Mouse (Mus musculus) midbrain, embryonic 14.5 days (tissue): ENCODE measurements around the gene Smpdl3b. TPM values are rescaled to one million over a fixed set of nuclear protein-coding genes. Genes with fewer than 3 reads are reported as not detected.

Experiments
- ATAC-seq: fragments of 200-750 bp; cut with Nextera tagmentation; 2 replicates; pipeline ENCODE4 v1.8.0; 2017; ENCODE audit warnings: moderate number of reproducible peaks, moderate library complexity; ENCODE audit not compliant: low FRiP score, low TSS enrichment
- DNase-seq: peaks from one replicate; pipeline ENCODE4 v3.0.0-alpha.2; 2015
- H3K27ac ChIP-seq: fragments of 300-500 bp; sonication (generic); replicated peaks from 2 replicates; pipeline ENCODE4 v1.5.1; 2014; ENCODE audit warnings: mild to moderate bottlenecking, low read depth, low read length, moderate library complexity
- H3K27me3 ChIP-seq: fragments of 300-500 bp; sonication (generic); 2 replicates; pipeline ENCODE4 v1.6.1; 2014; ENCODE audit warnings: low read length, control low read depth, mixed read lengths; ENCODE audit not compliant: control insufficient read depth, insufficient read depth
- H3K36me3 ChIP-seq: fragments of 300-500 bp; sonication (generic); 2 replicates; pipeline ENCODE4 v1.6.1; 2014; ENCODE audit warnings: low read length, control low read depth; ENCODE audit not compliant: control insufficient read depth, insufficient read depth
- H3K4me1 ChIP-seq: fragments of 300-500 bp; sonication (generic); 2 replicates; pipeline ENCODE4 v1.6.1; 2014; ENCODE audit warnings: mild to moderate bottlenecking, antibody characterized with exemption, low read length, control low read depth; ENCODE audit not compliant: control insufficient read depth, insufficient read depth
- H3K4me2 ChIP-seq: fragments of 300-500 bp; sonication (generic); 2 replicates; pipeline ENCODE4 v1.6.1; 2014; ENCODE audit warnings: mild to moderate bottlenecking, low read length, moderate library complexity
- H3K4me3 ChIP-seq: fragments of 300-500 bp; sonication (generic); replicated peaks from 2 replicates; pipeline ENCODE4 v1.5.1; 2014; ENCODE audit warnings: low read depth, low read length
- H3K9ac ChIP-seq: fragments of 300-500 bp; sonication (generic); replicated peaks from 2 replicates; pipeline ENCODE4 v1.6.1; 2014; ENCODE audit warnings: mild to moderate bottlenecking, low read length, moderate library complexity
- H3K9me3 ChIP-seq: fragments of 300-500 bp; sonication (generic); 2 replicates; pipeline ENCODE4 v1.6.1; 2016; ENCODE audit warnings: low read length, control low read depth, mixed read lengths; ENCODE audit not compliant: control insufficient read depth
- WGBS: fragments of 180-500 bp; shearing (Covaris S2); extraction: QIAGEN DNeasy Blood & Tissue Kit; methylation state at CpG from one replicate; pipeline ENCODE4 v1.1.7; 2014; 5-methylcytosine and 5-hydroxymethylcytosine counted together
- polyA plus RNA-seq: library from polyadenylated mRNA; unstranded; fragments of >200 nt; fragmentation: Nextera tagmentation; extraction: Ambion mirVana; gene quantifications from 2 replicates; pipeline ENCODE4 v1.2.1, GENCODE M21; 2014

Gene Smpdl3b
- 0.35 and 0.54 TPM in 2 replicates for polyA plus RNA-seq

GRCm38 (mm10) chr4:132756974-132757373, at the start of gene Smpdl3b:
TSS of gene Smpdl3b (minus strand) at chr4:132757252.
- H3K9ac ChIP-seq, result peak within 1 kb of the TSS; percentile 45
- peaks cover 9% of the 10 kb centered on the region; the same call in 1 of the 2 replicates for H3K27me3 ChIP-seq
- peak within 1 kb of the TSS; percentile 29 for H3K4me3 ChIP-seq
- DNase-seq, result peak; percentile 84
- H3K36me3 ChIP-seq, result no peaks in the 10 kb centered on the region
- H3K27ac ChIP-seq, result no peak within 1 kb of the TSS
- under 1% methylated on average over 22 of the region's 22 CpGs for WGBS
- peak; percentile 46; the same call in 1 of the 2 replicates for ATAC-seq
- no peaks in the 10 kb centered on the region for H3K9me3 ChIP-seq
- H3K4me2 ChIP-seq, result peak within 1 kb of the TSS; percentile 69
- H3K4me1 ChIP-seq, result 0 out of 2 replicates have a peak, but pooled peaks cover 8% of the 10 kb centered on the region

GRCm38 (mm10) chr4:132806620-132807191, 49.7 kb upstream of the Smpdl3b start:
- ATAC-seq, result no peak
- H3K4me3 ChIP-seq, result no peak overlapping the region
- H3K27me3 ChIP-seq, result no peaks in the 10 kb centered on the region
- no peaks in the 10 kb centered on the region; the same call in 1 of the 2 replicates for H3K9me3 ChIP-seq
- DNase-seq, result no peak
- no peak overlapping the region for H3K9ac ChIP-seq
- WGBS, result 93% methylated on average over 7 of the region's 7 CpGs
- no peaks in the 10 kb centered on the region for H3K36me3 ChIP-seq
- H3K27ac ChIP-seq, result no peak overlapping the region
- H3K4me1 ChIP-seq, result no peaks in the 10 kb centered on the region
- no peak overlapping the region for H3K4me2 ChIP-seq

GRCm38 (mm10) chr4:132805599-132806197, 48.6 kb upstream of the Smpdl3b start:
- 90% methylated on average over 12 of the region's 12 CpGs for WGBS
- no peak for DNase-seq
- no peak overlapping the region for H3K4me2 ChIP-seq

GRCm38 (mm10) chr4:132805146-132805545, 48.1 kb upstream of the Smpdl3b start:
- DNase-seq, result no peak
- H3K4me1 ChIP-seq, result no peaks in the 10 kb centered on the region
- WGBS, result 85% methylated on average over 5 of the region's 5 CpGs

More at GRCm38 (mm10) chr4:132805599-132806197, 48.6 kb upstream of the Smpdl3b start:
- H3K4me3 ChIP-seq, result no peak overlapping the region
- H3K9me3 ChIP-seq, result no peaks in the 10 kb centered on the region; the same call in 1 of the 2 replicates
- no peak overlapping the region for H3K9ac ChIP-seq
- no peaks in the 10 kb centered on the region for H3K36me3 ChIP-seq
- no peak for ATAC-seq
- no peaks in the 10 kb centered on the region for H3K27me3 ChIP-seq
- no peaks in the 10 kb centered on the region for H3K4me1 ChIP-seq
- H3K27ac ChIP-seq, result no peak overlapping the region

GRCm38 (mm10) chr4:132804331-132804730, 47.3 kb upstream of the Smpdl3b start:
- 96% methylated on average over 6 of the region's 6 CpGs for WGBS
- no peak overlapping the region for H3K4me3 ChIP-seq
- no peaks in the 10 kb centered on the region for H3K4me1 ChIP-seq
- DNase-seq, result no peak
- no peak overlapping the region for H3K4me2 ChIP-seq
- ATAC-seq, result no peak
- no peaks in the 10 kb centered on the region for H3K9me3 ChIP-seq
- H3K36me3 ChIP-seq, result no peaks in the 10 kb centered on the region
- no peaks in the 10 kb centered on the region for H3K27me3 ChIP-seq
- H3K9ac ChIP-seq, result no peak overlapping the region
- H3K27ac ChIP-seq, result no peak overlapping the region

More at GRCm38 (mm10) chr4:132805146-132805545, 48.1 kb upstream of the Smpdl3b start:
- H3K27me3 ChIP-seq, result no peaks in the 10 kb centered on the region
- H3K36me3 ChIP-seq, result no peaks in the 10 kb centered on the region
- H3K4me3 ChIP-seq, result no peak overlapping the region
- H3K4me2 ChIP-seq, result no peak overlapping the region
- H3K27ac ChIP-seq, result no peak overlapping the region
- ATAC-seq, result no peak
- H3K9me3 ChIP-seq, result no peaks in the 10 kb centered on the region
- no peak overlapping the region for H3K9ac ChIP-seq

- DNase-seq (no peak), ATAC-seq (no peak)
- no peaks in the 10 kb centered on the region for H3K27me3 ChIP-seq
- H3K9me3 ChIP-seq, result no peaks in the 10 kb centered on the region
- WGBS, result 97% methylated on average over 7 of the region's 7 CpGs
- H3K36me3 ChIP-seq, result no peaks in the 10 kb centered on the region
- no peak overlapping the region for H3K4me2 ChIP-seq
- no peak overlapping the region for H3K4me3 ChIP-seq
- no peak overlapping the region for H3K9ac ChIP-seq
- no peak overlapping the region for H3K27ac ChIP-seq
- no peaks in the 10 kb centered on the region for H3K4me1 ChIP-seq
Observed at GRCm38 (mm10) chr4:132803876-132804275, 46.8 kb upstream of the Smpdl3b start.

GRCm38 (mm10) chr4:132803212-132803611, 46.2 kb upstream of the Smpdl3b start:
- Histone ChIP-seq H3K27me3 (no peaks in the 10 kb centered on the region), H3K4me2 (no peak overlapping the region), H3K4me3 (no peak overlapping the region), H3K9me3 (no peaks in the 10 kb centered on the region), H3K36me3 (no peaks in the 10 kb centered on the region), H3K27ac (no peak overlapping the region), H3K4me1 (no peaks in the 10 kb centered on the region), H3K9ac (no peak overlapping the region)
- no peak for DNase-seq
- no peak for ATAC-seq
- WGBS, result 93% methylated on average over 5 of the region's 5 CpGs

GRCm38 (mm10) chr4:132802171-132802637, 45.2 kb upstream of the Smpdl3b start:
- no peak overlapping the region for H3K4me2 ChIP-seq
- no peaks in the 10 kb centered on the region for H3K9me3 ChIP-seq
- no peak overlapping the region for H3K9ac ChIP-seq
- no peaks in the 10 kb centered on the region for H3K4me1 ChIP-seq
- H3K27ac ChIP-seq, result no peak overlapping the region
- 70% methylated on average over 16 of the region's 16 CpGs for WGBS
- H3K36me3 ChIP-seq, result no peaks in the 10 kb centered on the region
- no peak overlapping the region for H3K4me3 ChIP-seq
- ATAC-seq (no peak), DNase-seq (no peak)
- no peaks in the 10 kb centered on the region for H3K27me3 ChIP-seq
